Mouse (Mus musculus): ENCODE results near the gene Olfr1012.
A peak's percentile ranks its signal among the peaks of the same experiment; 100 is the strongest.

DNA sequence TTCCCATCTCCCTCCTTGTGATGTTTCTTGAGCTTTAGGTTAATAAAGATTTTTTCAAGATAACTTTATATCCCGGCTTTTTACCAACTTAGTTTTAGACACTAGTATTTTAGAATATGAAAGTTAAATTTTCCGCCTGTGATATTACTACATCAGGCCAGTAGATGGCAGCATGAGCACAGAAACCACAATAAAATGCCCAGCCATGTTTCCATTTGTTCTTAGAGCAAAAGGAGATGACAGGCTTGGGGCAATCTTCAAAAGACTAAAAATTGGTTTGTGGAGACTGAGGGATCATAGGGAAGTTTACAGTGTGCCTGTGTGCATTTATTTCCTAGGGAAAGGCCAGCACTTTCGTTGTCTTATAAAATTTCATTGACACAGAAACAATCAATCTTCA lies 36.8 kb downstream of the Olfr1012 start:
- TF ChIP-seq CTCF (conservative IDR thresholded peaks at IDR 0.05; ENCODE audit: low read length) (peak; percentile 66), NANOG (IDR thresholded peaks at IDR 0.05; ENCODE audit: borderline replicate concordance, low read length) (no peak), POU5F1 (IDR thresholded peaks at IDR 0.05; ENCODE audit: borderline replicate concordance, low read length) (no peak)
